Mouse (Mus musculus) retina, postnatal 7 days (tissue): Measurements from ENCODE around the gene Gadd45a.

ENCODE experiments used
- DNase-seq: peaks from one replicate; pipeline ENCODE4 v3.0.0-alpha.2; 2012; ENCODE audit warnings: low read depth, low spot score

The Gadd45a gene

GRCm38 (mm10) chr6:66986063-66986462, 51.2 kb downstream of the Gadd45a start:
- no peak for DNase-seq

- no peak for DNase-seq
Observed at GRCm38 (mm10) chr6:66985500-66985899, 51.8 kb downstream of the Gadd45a start.
